Mouse (Mus musculus) CH12.LX (cell line): ENCODE results near the gene Psmd13. TPM values are rescaled to one million over a fixed set of nuclear protein-coding genes. Genes with fewer than 3 reads are reported as not detected.

ENCODE experiments used
- DNase-seq: peaks from one replicate; pipeline ENCODE4 v3.0.0-alpha.2; 2013; ENCODE audit errors: extremely low read depth
- H3K27ac ChIP-seq: 2 replicates; pipeline ENCODE4 v1.5.1; 2012; ENCODE audit warnings: low read depth, mild to moderate bottlenecking, control low read depth, moderate library complexity; ENCODE audit not compliant: insufficient read depth
- H3K27me3 ChIP-seq: replicated peaks from 2 replicates; pipeline ENCODE3; 2012; ENCODE audit warnings: inconsistent platforms
- H3K36me3 ChIP-seq, 2 experiments: replicated peaks in 1 of 2; 2 replicates each; pipeline versions ENCODE3 to v1.6.1; 2012; ENCODE audit warnings: inconsistent platforms in 1 of 2, low read length in 1 of 2, mild to moderate bottlenecking in 1 of 2, mixed read lengths in 1 of 2, moderate library complexity in 1 of 2; ENCODE audit not compliant: control insufficient read depth in 1 of 2, insufficient read depth in 1 of 2
- H3K4me1 ChIP-seq, 2 experiments: 2 replicates each; pipeline ENCODE4 v1.6.1; 2012; ENCODE audit warnings: inconsistent platforms in 1 of 2, moderate library complexity in 1 of 2; ENCODE audit not compliant: insufficient read depth in 2 of 2, control insufficient read depth in 1 of 2
- H3K4me2 ChIP-seq: 2 replicates; pipeline ENCODE4 v1.6.1; 2012; ENCODE audit warnings: low read depth, mild to moderate bottlenecking, control low read depth; ENCODE audit not compliant: poor library complexity, insufficient read depth, severe bottlenecking
- H3K4me3 ChIP-seq, 3 experiments: fragments of 150-350 bp in 1 of 3; sonication (generic) in 1 of 3; replicated peaks in 1 of 3; 2 replicates each; pipeline versions ENCODE3 to v1.5.1; 2011 to 2012; ENCODE audit warnings: low read depth in 2 of 3, low read length in 2 of 3, mild to moderate bottlenecking in 2 of 3, moderate library complexity in 2 of 3, control low read depth in 1 of 3, improper control_type of control experiment in 1 of 3, inconsistent platforms in 1 of 3, mixed read lengths in 1 of 3; ENCODE audit not compliant: poor library complexity in 1 of 3
- H3K79me2 ChIP-seq: replicated peaks from 2 replicates; pipeline ENCODE4 v1.6.1; 2012; ENCODE audit warnings: mild to moderate bottlenecking, moderate library complexity; ENCODE audit not compliant: control insufficient read depth, poor library complexity, insufficient read depth, severe bottlenecking; ENCODE audit errors: extremely low read depth
- H3K9ac ChIP-seq: 2 replicates; pipeline ENCODE4 v1.6.1; 2012; ENCODE audit warnings: low read depth, mild to moderate bottlenecking, control low read depth, moderate library complexity; ENCODE audit not compliant: insufficient read depth
- H3K9me3 ChIP-seq: replicated peaks from 2 replicates; pipeline ENCODE3; 2012; ENCODE audit warnings: low read length, inconsistent platforms, mixed read lengths
- BHLHE40 ChIP-seq: IDR thresholded peaks from 2 replicates; pipeline ENCODE4 v1.6.1; 2011; ENCODE audit warnings: mild to moderate bottlenecking, low read depth, low read length, improper control_type of control experiment
- CHD1 ChIP-seq: IDR thresholded peaks from 2 replicates; pipeline ENCODE4 v1.6.1; 2012; ENCODE audit warnings: low read depth, low read length, improper control_type of control experiment, inconsistent platforms
- CHD2 ChIP-seq: IDR thresholded peaks from 2 replicates; pipeline ENCODE4 v1.6.1; 2011; ENCODE audit warnings: low read length, improper control_type of control experiment
- CTCF ChIP-seq, 2 experiments: IDR thresholded peaks in 1 of 2; conservative IDR thresholded peaks in 1 of 2; 2 replicates each; pipeline ENCODE4 v1.5.1; 2011 to 2012; ENCODE audit warnings: low read depth in 2 of 2, low read length in 2 of 2, improper control_type of control experiment in 1 of 2, inconsistent platforms in 1 of 2, mild to moderate bottlenecking in 1 of 2, moderate library complexity in 1 of 2
- E2F4 ChIP-seq: IDR thresholded peaks from 2 replicates; pipeline ENCODE4 v1.6.1; 2011; ENCODE audit warnings: low read depth, low read length, improper control_type of control experiment; ENCODE audit not compliant: insufficient replicate concordance
- ELF1 ChIP-seq: IDR thresholded peaks from 2 replicates; pipeline ENCODE4 v1.6.1; 2014; ENCODE audit warnings: low read depth, mild to moderate bottlenecking, inconsistent platforms, low read length, improper control_type of control experiment
- GABPA ChIP-seq: IDR thresholded peaks from 2 replicates; pipeline ENCODE4 v1.6.1; 2012; ENCODE audit warnings: low read depth, low read length, improper control_type of control experiment, inconsistent platforms; ENCODE audit not compliant: insufficient replicate concordance
- JUN ChIP-seq: IDR thresholded peaks from 2 replicates; pipeline ENCODE4 v1.6.1; 2011; ENCODE audit warnings: low read depth, mild to moderate bottlenecking, low read length, improper control_type of control experiment, moderate library complexity; ENCODE audit not compliant: insufficient read depth
- JUND ChIP-seq: conservative IDR thresholded peaks from 2 replicates; pipeline ENCODE4 v1.6.1; 2011; ENCODE audit warnings: low read depth, low read length, improper control_type of control experiment
- MAX ChIP-seq: IDR thresholded peaks from 2 replicates; pipeline ENCODE4 v1.6.1; 2011; ENCODE audit warnings: low read length, improper control_type of control experiment
- MEF2A ChIP-seq: IDR thresholded peaks from 2 replicates; pipeline ENCODE4 v1.6.1; 2014; ENCODE audit warnings: low read depth, mild to moderate bottlenecking, inconsistent platforms, low read length, improper control_type of control experiment, borderline replicate concordance
- MXI1 ChIP-seq: IDR thresholded peaks from 2 replicates; pipeline ENCODE4 v1.6.1; 2011; ENCODE audit warnings: mild to moderate bottlenecking, low read depth, low read length, improper control_type of control experiment
- MYC ChIP-seq: IDR thresholded peaks from 2 replicates; pipeline ENCODE4 v1.6.1; 2011; ENCODE audit warnings: low read depth, mild to moderate bottlenecking, improper control_type of control experiment, low read length
- NELFE ChIP-seq: IDR thresholded peaks from 2 replicates; pipeline ENCODE4 v1.6.1; 2011; ENCODE audit warnings: low read depth, low read length, improper control_type of control experiment
- NRF1 ChIP-seq: IDR thresholded peaks from 2 replicates; pipeline ENCODE4 v1.6.1; 2014; ENCODE audit warnings: low read depth, mild to moderate bottlenecking, inconsistent platforms, low read length, improper control_type of control experiment, moderate library complexity
- POLR2AphosphoS2 ChIP-seq: IDR thresholded peaks from 2 replicates; pipeline ENCODE4 v1.6.1; 2011; ENCODE audit warnings: low read depth, low read length, improper control_type of control experiment
- RCOR1 ChIP-seq: conservative IDR thresholded peaks from 2 replicates; pipeline ENCODE4 v1.6.1; 2012; ENCODE audit warnings: low read depth, mild to moderate bottlenecking, inconsistent platforms, low read length, improper control_type of control experiment
- SIN3A ChIP-seq: IDR thresholded peaks from 2 replicates; pipeline ENCODE4 v1.6.1; 2012; ENCODE audit warnings: low read length, improper control_type of control experiment, inconsistent platforms
- USF1 ChIP-seq: IDR thresholded peaks from 2 replicates; pipeline ENCODE4 v1.6.1; 2014; ENCODE audit warnings: low read depth, mild to moderate bottlenecking, inconsistent platforms, low read length, improper control_type of control experiment
- USF2 ChIP-seq: conservative IDR thresholded peaks from 2 replicates; pipeline ENCODE4 v1.6.1; 2011; ENCODE audit warnings: low read depth, low read length, improper control_type of control experiment
- ZMIZ1 ChIP-seq: IDR thresholded peaks from 2 replicates; pipeline ENCODE4 v1.6.1; 2012; ENCODE audit warnings: low read depth, mild to moderate bottlenecking, inconsistent platforms, low read length, improper control_type of control experiment
- ZNF384 ChIP-seq: IDR thresholded peaks from 2 replicates; pipeline ENCODE4 v1.6.1; 2012; ENCODE audit warnings: low read depth, low read length, improper control_type of control experiment, inconsistent platforms
- dilution Hi-C: fragments of 300-500 bp; cut with MboI; formaldehyde crosslinking; loops from 2 replicates; pipeline ENCODE4 v1.14.3; 2020; ENCODE audit warnings: low sequenced_read_pairs; ENCODE audit not compliant: extremely low pct_unique_long_range_greater_than_20kb, extremely low pct_ligation_motif_present
- in situ Hi-C: fragments of 300-500 bp; cut with MboI; formaldehyde crosslinking; loops from 3 replicates; pipeline ENCODE4 v1.14.3; 2019; ENCODE audit warnings: low sequenced_read_pairs, low pct_ligation_motif_present, low pct_unique_long_range_greater_than_20kb, mixed read lengths
- polyA plus RNA-seq: library from polyadenylated mRNA; unstranded; fragments of >175 nt; gene quantifications from 2 replicates; pipeline ENCODE4 v1.2.1, GENCODE M21; 2012; ENCODE audit warnings: low read depth; ENCODE audit not compliant: insufficient read length
- total RNA-seq, 2 experiments: library from RNA; depleted of rRNA; stranded (reverse); fragments of 300-350 nt in 1 of 2; fragments of >200 nt in 1 of 2; gene quantifications; 2 replicates each; pipeline ENCODE4 v1.2.3; 2012 to 2014

The Psmd13 gene
- total and polyA plus RNA-seq, 3 experiments, result 165 to 185 (median 168) TPM

DNA sequence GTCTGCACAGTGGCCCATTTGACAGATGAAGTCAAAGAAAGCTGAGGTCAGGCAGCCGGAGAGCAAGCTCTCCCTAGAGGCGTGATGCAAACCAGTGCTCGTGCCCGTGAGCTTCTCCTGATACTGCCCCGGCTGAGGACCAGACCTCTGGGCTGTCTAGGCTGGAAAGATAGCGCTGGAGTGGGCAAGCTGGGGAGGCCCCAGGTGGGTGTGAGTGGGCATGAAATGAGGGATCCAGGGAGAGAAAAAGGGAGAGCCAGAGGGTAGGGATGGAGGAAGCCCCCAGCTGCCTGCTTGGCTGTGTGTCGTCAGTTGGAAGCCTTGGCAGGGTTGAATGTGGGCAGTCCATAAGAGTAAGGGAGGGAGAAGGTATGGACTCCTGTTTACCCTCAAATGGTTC lies 62.5 kb downstream of the Psmd13 start:
- no peak overlapping the region for H3K4me2 ChIP-seq
- H3K4me1 ChIP-seq, result peaks cover 16 to 57% of the 10 kb centered on the region in 2 experiments
- H3K9ac ChIP-seq, result no peak overlapping the region
- in situ Hi-C loops, result no loop called here
- no peak overlapping the region for H3K27ac ChIP-seq
- H3K79me2 ChIP-seq, result no peaks in the 10 kb centered on the region
- peak; percentile 32; the same call in 1 of the 2 replicates for TF ChIP-seq BHLHE40
- no peak for TF ChIP-seq E2F4
- TF ChIP-seq GABPA, result no peak
- no peak for TF ChIP-seq CTCF (conservative IDR thresholded peaks at IDR 0.05 in 1 of 2, IDR thresholded peaks at IDR 0.05 in 1 of 2; ENCODE audit: low read depth in 2 of 2, low read length in 2 of 2)
- TF ChIP-seq ELF1, result no peak
- no peak for TF ChIP-seq MEF2A
- peaks cover 23 to 48% of the 10 kb centered on the region in 2 experiments for H3K36me3 ChIP-seq
- peak; percentile 36 for DNase-seq
- dilution Hi-C loops, result no loop called here
- no peak overlapping the region for H3K4me3 ChIP-seq
- H3K27me3 ChIP-seq, result no peaks in the 10 kb centered on the region
- H3K9me3 ChIP-seq, result no peaks in the 10 kb centered on the region

DNA sequence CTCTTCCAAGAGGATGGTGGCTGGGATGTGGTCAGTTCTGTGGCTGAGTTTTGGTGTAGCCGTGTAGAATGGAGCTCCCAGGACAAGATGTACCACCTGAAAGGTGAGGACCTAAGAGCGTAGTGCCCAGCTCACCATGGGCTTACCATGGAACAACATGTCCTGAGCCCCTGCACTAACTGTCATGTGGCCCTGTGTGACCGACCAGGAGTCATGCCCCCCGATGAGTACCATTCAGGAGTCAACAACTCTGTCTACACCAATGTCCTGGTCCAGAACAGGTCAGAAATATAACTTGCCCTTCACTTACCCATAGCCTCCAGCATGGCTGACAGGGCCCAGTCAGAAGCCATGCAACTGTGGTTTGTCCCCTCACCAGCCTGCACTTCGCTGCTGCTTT lies 63.5 kb downstream of the Psmd13 start:
- H3K4me1 ChIP-seq, result peaks cover 7 to 47% of the 10 kb centered on the region in 2 experiments
- no peak for TF ChIP-seq CHD2
- no peak for TF ChIP-seq JUN
- no peak for TF ChIP-seq NELFE
- no peak for TF ChIP-seq ZNF384
- TF ChIP-seq MAX, result no peak
- no peak for TF ChIP-seq JUND
- TF ChIP-seq POLR2AphosphoS2, result no peak
- no peak for TF ChIP-seq ZMIZ1
- TF ChIP-seq RCOR1, result no peak
- TF ChIP-seq USF1, result no peak
- TF ChIP-seq NRF1, result no peak
- no peak for TF ChIP-seq USF2
- no peak for TF ChIP-seq CHD1
- TF ChIP-seq SIN3A, result no peak
- TF ChIP-seq MYC, result no peak
- TF ChIP-seq MXI1, result no peak
- no peak for TF ChIP-seq ELF1
- H3K4me3 ChIP-seq, result no peak overlapping the region
- no peak overlapping the region for H3K27ac ChIP-seq
- H3K9me3 ChIP-seq, result no peaks in the 10 kb centered on the region
- H3K79me2 ChIP-seq, result no peaks in the 10 kb centered on the region
- in situ Hi-C loops, result loop anchor here (5.0 kb wide), 1 partner anchor 33 kb away; no protein-coding TSS in a partner anchor
- no peak overlapping the region for H3K4me2 ChIP-seq
- DNase-seq, result no peak
- no peak overlapping the region for H3K9ac ChIP-seq
- dilution Hi-C loops, result no loop called here
- no peaks in the 10 kb centered on the region for H3K27me3 ChIP-seq
- peaks cover 29 to 58% of the 10 kb centered on the region in 2 experiments for H3K36me3 ChIP-seq
